Mouse (Mus musculus): Measurements from ENCODE around the gene Plpp1. TPM values are rescaled to one million over a fixed set of nuclear protein-coding genes. Genes with fewer than 3 reads are reported as not detected.

Plpp1 gene
- total and polyA plus RNA-seq, 3 experiments, result 0.12 to 0.15 TPM; not detected in 1

- no peak for DNase-seq (ENCODE audit: low read depth, low spot score)
- Histone ChIP-seq H3K4me1 (ENCODE audit: control insufficient read depth in 1 of 2, insufficient read depth in 2 of 2, low read length in 2 of 2) (peaks cover 3 to 4% of the 10 kb centered on the region in 2 experiments; a peak in 1 of 4 replicates), H3K36me3 (ENCODE audit: control insufficient read depth in 1 of 2, insufficient read depth in 2 of 2, low read length in 2 of 2) (peaks cover 1 to 7% of the 10 kb centered on the region in 2 experiments; a peak in 2 of 4 replicates), H3K4me3 (ENCODE audit: control insufficient read depth in 1 of 2, insufficient read depth in 1 of 2, low read depth in 2 of 2, low read length in 2 of 2) (no peak overlapping the region), H3K9ac (ENCODE audit: control insufficient read depth, low read depth, low read length, poor library complexity, severe bottlenecking) (no peak overlapping the region), H3K27me3 (ENCODE audit: control insufficient read depth in 1 of 2, insufficient read depth in 2 of 2, low read length in 2 of 2) (no peaks in the 10 kb centered on the region), H3K79me2 (ENCODE audit: control insufficient read depth, insufficient read depth, low read length, poor library complexity) (no peaks in the 10 kb centered on the region), H3K9me3 (replicated peaks; ENCODE audit: insufficient read depth, low read length) (no peaks in the 10 kb centered on the region), H3K27ac (ENCODE audit: control insufficient read depth, low read depth, low read length) (no peak overlapping the region)
- TF ChIP-seq KAT2A (conservative IDR thresholded peaks at IDR 0.05; ENCODE audit: low read depth, low read length) (no peak), MEF2A (IDR thresholded peaks at IDR 0.05; ENCODE audit: extremely low read depth, insufficient replicate concordance, low read depth, low read length, poor library complexity, severe bottlenecking) (no peak), TBP (IDR thresholded peaks at IDR 0.05; ENCODE audit: low read depth, low read length) (no peak), SIN3A (IDR thresholded peaks at IDR 0.05; ENCODE audit: low read length) (no peak), HCFC1 (IDR thresholded peaks at IDR 0.05; ENCODE audit: low read depth, low read length) (no peak), TCF12 (IDR thresholded peaks at IDR 0.05; ENCODE audit: low read depth, low read length) (no peak), MAFK (IDR thresholded peaks at IDR 0.05; ENCODE audit: borderline replicate concordance, low read depth, low read length) (no peak), GATA1 (IDR thresholded peaks at IDR 0.05; ENCODE audit: low read depth, low read length) (no peak), ZKSCAN1 (IDR thresholded peaks at IDR 0.05; ENCODE audit: low read depth, low read length) (no peak), MAX (IDR thresholded peaks at IDR 0.05; ENCODE audit: low read length) (no peak), POLR2AphosphoS5 (IDR thresholded peaks at IDR 0.05; ENCODE audit: borderline replicate concordance, low read depth, low read length) (no peak), CHD1 (IDR thresholded peaks at IDR 0.05; ENCODE audit: low read depth, low read length) (no peak), POLR2A (IDR thresholded peaks at IDR 0.05; ENCODE audit: control insufficient read depth in 1 of 2, insufficient read depth in 1 of 2, low read depth in 1 of 2, low read length in 2 of 2, poor library complexity in 1 of 2) (no peak), NELFE (IDR thresholded peaks at IDR 0.05; ENCODE audit: low read depth, low read length) (no peak), MXI1 (IDR thresholded peaks at IDR 0.05; ENCODE audit: low read depth, low read length) (no peak), MYB (IDR thresholded peaks at IDR 0.05; ENCODE audit: low read depth, low read length) (no peak), ZC3H11A (IDR thresholded peaks at IDR 0.05; ENCODE audit: low read depth, low read length) (no peak), JUND (IDR thresholded peaks at IDR 0.05; ENCODE audit: low read depth, low read length) (no peak), POLR2AphosphoS2 (IDR thresholded peaks at IDR 0.05; ENCODE audit: low read length) (no peak)
Measured at GRCm38 (mm10) chr13:112860911-112861310, 60.3 kb downstream of the Plpp1 start.

- DNase-seq (ENCODE audit: low read depth, low spot score), result no peak
- H3K9ac ChIP-seq (ENCODE audit: control insufficient read depth, low read depth, low read length, poor library complexity, severe bottlenecking), result no peak overlapping the region
- H3K27me3 ChIP-seq (ENCODE audit: control insufficient read depth in 1 of 2, insufficient read depth in 2 of 2, low read length in 2 of 2), result no peaks in the 10 kb centered on the region
- H3K27ac ChIP-seq (ENCODE audit: control insufficient read depth, low read depth, low read length), result no peak overlapping the region
- peaks cover 7% of the 10 kb centered on the region in 2 experiments for H3K36me3 ChIP-seq (ENCODE audit: control insufficient read depth in 1 of 2, insufficient read depth in 2 of 2, low read length in 2 of 2)
- no peaks in the 10 kb centered on the region for H3K79me2 ChIP-seq (ENCODE audit: control insufficient read depth, insufficient read depth, low read length, poor library complexity)
- H3K4me3 ChIP-seq (ENCODE audit: control insufficient read depth in 1 of 2, insufficient read depth in 1 of 2, low read depth in 2 of 2, low read length in 2 of 2), result no peak overlapping the region
- no peak for TF ChIP-seq USF1 (IDR thresholded peaks at IDR 0.05; ENCODE audit: low read depth, low read length)
- TF ChIP-seq ZNF384 (IDR thresholded peaks at IDR 0.05; ENCODE audit: low read depth, low read length), result peak; percentile 71
- no peaks in the 10 kb centered on the region for H3K9me3 ChIP-seq (replicated peaks; ENCODE audit: insufficient read depth, low read length)
- H3K4me1 ChIP-seq (ENCODE audit: control insufficient read depth in 1 of 2, insufficient read depth in 2 of 2, low read length in 2 of 2), result peaks cover 3 to 4% of the 10 kb centered on the region in 2 experiments; a peak in 1 of 4 replicates
Measured at GRCm38 (mm10) chr13:112861825-112862306, 61.3 kb downstream of the Plpp1 start.

Data from MEL (cell line).